Mouse (Mus musculus) lung, adult 18-20 months (tissue): Measurements from ENCODE around the gene Ncor2.

Experiments
- DNase-seq, 2 experiments: peaks; one replicate each; pipeline ENCODE4 v3.0.0; 2022; ENCODE audit warnings: mixed read lengths in 2 of 2

The Ncor2 gene

DNA sequence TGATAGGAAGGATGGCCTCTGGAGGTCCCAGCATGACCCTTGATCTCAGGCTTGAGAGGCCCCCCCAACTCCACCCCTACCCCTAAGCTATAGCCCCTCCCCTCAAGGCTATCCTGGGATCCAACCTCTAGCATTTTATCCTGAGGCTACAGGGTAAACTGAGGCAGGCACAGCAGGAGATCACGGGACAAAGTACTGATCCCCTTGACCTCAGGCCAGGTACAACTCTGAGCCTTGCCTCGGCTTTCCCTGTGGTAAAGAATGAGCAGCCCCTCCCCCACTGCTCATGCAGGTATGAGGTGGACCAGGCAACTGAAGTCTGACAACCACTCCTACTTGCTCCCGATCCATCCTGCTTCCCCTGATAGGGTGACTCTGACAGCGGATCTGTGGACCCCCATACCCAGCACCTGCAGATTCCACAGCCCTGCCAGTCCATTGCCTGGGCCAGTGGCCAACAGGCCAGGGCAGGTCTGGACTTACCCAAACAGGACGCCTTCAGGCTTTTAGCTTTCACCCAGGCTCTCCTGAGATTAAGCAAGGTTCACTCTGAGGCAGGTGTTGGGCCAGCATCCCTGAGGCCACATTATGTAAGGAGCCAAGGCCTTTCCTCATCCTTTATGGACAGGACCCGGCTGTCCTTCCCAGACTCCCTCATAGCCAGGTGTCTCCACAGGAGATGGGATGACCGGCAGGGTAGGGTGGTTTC is 11.2 kb upstream of the Ncor2 start:
- no peak for DNase-seq

- DNase-seq, result peak; percentile 85 to 89
Observed at GRCm38 (mm10) chr5:125189625-125190024, 10.6 kb upstream of the Ncor2 start.

DNA sequence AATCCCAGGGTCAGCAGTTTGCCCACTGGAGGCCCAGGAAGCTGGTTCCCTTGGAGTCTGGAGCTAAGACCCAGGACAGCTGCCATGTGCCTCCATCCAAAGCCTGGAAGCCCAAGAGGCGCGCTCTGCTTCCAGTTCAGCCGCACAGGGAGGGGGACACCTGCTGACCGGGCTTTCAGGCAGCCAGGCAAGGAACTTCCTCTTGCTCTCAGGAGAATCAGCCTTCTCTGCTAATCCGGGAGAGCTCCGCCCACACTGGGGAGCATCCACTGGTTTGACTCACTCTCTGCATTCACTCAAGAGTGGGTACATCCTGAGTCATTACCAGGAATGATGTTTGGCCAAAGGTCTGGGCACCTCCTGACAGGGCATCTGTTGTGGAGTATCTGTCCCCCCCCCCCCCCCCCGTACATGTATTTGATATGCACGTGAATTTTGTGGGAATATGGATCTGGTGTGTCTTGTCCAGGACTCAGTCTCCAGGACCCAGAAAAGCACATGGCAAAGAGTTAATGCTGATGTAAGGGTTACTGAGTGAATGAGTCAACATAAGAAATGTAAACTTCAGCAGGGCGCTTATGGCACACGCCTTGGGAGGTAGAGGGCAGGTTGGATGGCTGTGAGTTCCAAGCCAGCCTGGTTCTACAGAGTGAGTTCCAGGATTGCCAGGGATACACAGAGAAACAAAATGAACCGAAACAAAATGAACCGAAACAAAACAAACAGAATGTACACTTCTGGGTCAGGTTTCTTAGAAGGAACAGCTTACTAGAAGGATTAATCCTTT is 10.0 kb upstream of the Ncor2 start:
- DNase-seq, result peak; percentile 38 to 57

GRCm38 (mm10) chr5:125184826-125185225 is 5.8 kb upstream of the Ncor2 start:
- DNase-seq, result no peak

GRCm38 (mm10) chr5:125183321-125184003 is 4.4 kb upstream of the Ncor2 start:
- peak; percentile 78 to 84 for DNase-seq

DNA sequence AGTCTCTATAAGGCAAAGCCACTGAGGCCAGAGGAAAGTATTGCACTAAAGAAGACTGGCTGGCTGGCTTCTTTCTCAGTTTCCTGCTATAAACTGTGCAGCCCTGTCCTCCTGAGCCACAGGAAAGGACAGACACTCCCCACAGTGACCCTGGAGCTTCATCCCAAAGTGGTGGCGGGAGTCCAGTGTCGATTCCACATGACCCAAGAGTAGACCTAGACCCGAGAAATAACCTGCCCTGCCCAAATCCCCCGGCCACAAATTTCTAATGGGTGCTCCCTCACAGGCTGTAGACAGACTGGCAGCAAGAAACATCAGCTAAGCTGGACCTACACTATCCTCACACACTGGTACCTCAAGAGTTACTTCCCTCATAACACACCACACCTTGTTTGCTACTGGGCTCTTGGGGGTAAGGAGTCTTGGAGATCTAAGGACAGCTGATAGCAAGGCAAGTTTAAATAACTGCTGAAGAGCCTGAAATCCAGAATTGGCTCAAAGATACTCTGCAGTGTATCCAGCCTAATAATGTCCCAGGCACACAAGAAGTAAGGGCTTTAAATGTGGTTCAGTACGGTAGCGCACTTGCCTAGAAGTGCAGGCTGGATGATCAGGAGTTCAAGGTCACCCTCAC is 1.7 kb upstream of the Ncor2 start:
- no peak for DNase-seq

- peak; percentile 63 to 66 for DNase-seq
Observed at GRCm38 (mm10) chr5:125179735-125180629, 963 bp upstream of the Ncor2 start.

DNA sequence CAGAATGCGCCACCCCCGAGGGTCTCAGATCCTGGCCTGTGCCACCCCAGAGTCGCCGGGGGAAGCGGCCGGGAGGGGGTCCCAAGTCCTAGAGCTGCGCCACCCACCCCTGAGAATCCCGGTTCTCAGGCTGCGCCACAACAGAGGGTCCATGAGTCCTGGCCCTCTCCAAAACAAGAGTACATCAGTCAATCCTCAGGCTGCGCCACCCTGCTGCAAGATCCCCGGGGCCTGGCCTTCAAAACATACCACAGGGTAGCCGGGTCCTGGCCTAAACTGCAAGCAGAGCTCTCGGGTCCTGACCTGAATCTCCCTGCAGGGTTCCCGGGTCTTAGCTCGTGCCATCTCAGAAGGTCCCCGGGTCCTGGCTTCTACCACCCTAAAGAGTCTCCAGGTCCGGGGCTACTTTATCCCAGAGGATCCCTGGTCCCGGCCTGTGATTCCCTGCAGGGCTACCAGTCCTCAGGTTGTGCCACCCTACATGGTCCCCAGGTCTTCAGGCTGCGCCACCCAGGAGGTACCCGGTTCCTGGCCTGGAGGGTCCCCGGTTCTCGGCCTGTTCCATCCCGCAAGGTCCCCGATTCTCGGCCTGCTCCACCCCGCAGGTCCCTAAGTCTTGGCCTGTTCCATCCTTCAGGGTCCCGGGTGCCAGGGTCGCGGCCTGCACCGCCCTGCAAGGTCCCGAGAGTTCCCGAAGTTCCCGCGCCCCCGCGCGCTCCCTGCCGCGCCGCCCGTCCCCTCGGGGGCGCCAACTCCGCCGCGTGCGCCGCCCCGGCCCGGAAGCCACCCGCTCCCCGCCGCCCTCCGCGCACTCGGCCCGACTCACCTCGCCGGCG is 630 bp downstream of the Ncor2 start:
- peak; percentile 70 for DNase-seq

GRCm38 (mm10) chr5:125177481-125178134 is 1.4 kb downstream of the Ncor2 start:
- peak; percentile 76 to 83 for DNase-seq

DNA sequence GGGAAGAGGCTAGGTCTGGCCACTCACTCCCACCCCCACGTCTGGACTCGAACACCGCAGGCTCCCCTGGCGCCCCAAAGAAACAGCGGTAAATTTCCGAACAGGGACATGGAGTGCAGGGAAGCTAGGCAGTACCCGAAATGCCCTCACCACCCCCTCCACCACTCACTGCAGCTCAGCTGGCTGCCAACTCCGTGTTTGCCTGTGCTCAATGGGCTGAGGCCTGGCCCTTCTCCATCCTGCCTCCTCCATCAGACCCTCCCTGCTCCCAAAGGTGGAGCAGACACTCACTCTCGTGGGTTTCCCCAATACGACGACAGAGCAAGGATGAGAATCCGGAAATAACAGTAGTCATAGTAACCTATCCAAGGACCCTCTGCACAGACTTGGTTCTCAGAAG is 2.2 kb downstream of the Ncor2 start:
- peak; percentile 74 to 77 for DNase-seq

- no peak for DNase-seq
Observed at GRCm38 (mm10) chr5:125176370-125176766, 2.7 kb downstream of the Ncor2 start.

GRCm38 (mm10) chr5:125175673-125176369 is 3.2 kb downstream of the Ncor2 start:
- no peak for DNase-seq

DNA sequence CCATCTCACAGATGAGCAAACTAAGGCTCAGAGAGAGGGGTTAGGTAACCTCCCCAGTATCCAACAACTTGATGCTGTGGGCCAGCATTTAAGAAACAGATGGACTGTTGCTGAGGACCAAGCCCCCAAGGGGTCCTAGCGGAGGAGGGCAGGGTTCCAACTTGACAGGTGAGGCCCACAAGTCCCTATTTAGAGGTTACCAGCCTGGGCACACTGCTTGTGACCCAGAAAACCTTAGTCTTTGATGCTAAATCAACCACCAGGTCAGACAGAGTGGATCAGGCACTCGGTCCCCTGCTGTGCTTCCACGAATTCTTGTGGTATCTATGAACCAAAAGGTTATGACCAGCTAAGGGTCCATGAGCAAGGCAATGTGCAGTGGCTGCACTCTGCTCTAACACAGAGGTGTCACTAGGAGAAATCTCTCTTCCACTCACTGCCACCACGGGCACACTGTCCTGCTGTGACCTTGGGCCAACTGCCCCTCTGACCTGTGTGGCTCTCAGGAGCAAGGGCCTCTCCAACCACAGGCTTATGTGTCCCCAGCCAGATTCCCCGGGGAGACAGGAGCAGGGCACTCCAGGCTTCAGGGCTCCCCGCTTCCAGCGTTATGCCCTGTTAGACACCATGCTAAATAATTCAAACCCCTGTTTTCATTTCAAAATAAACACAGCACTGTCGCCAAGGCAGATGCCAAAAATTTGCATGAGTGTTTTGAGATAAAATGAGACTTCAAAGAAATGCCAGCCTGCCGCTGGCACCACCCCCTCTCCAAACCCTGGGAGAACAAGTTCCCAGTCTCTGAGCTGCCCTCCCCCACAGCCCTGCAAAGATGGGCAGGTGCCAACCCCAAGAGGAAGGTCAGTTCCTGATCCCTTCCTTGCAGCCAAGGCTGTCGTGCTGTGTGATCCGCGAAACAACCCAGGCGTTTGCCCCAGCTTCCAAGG is 4.0 kb downstream of the Ncor2 start:
- peak; percentile 88 to 91 for DNase-seq

GRCm38 (mm10) chr5:125173868-125174267 is 5.2 kb downstream of the Ncor2 start:
- DNase-seq, result no peak

- no peak for DNase-seq
Observed at GRCm38 (mm10) chr5:125172831-125173615, 6.0 kb downstream of the Ncor2 start.

DNA sequence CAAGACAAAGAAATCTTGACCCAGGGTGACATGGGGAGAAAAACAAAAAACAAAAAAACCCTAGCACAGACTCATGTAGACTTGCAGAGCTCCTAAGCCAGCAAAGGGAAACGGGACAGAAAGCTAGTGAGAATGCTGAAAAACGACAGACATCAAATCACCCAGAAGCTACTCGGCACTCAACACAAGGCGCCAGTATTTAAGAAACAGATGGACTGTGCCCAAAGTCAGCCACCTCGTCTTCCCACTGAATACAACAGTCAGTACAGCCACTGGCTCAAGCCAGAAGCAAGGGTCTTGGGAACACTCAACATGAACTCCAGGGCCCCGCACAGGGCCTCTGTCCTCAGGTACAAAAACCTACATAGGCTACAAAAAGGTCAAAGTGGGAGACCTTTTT is 7.8 kb downstream of the Ncor2 start:
- DNase-seq, result no peak

DNA sequence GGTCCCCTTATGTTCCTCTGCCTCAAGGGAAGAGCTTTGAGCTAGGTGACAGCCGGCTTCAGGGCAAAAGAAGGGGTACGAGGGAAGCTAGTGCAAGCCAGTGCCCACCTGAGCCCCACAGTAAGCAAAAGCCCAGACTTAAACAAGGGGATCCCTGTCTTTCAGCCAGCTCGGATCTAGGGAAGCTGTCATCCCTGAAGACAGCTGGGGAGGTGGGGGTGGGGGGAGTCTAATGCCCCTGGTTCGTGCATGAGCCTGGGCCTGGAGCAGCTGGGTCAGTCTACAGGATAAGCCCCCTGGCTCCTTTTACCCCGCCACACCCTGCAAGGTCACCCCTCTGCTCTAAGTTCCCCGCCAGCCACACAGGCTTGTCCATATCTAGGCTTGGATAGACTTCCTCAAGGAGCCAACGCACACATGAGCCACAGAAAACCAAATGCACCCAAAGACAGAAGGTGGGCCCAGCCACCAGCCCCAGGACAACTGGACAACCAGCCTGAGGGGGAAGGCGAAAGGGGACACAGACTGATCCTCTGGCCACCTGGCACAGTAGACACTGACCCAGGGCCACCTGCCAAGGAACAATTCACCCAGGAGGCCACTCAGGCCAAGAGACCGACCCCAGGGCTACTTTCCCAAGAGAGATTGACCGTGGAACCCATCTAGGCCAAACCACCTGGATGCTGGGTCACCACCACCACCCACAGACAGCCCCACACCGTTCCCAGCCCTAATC is 8.7 kb downstream of the Ncor2 start:
- no peak for DNase-seq
